Mouse (Mus musculus): Measurements from ENCODE around the gene Ccdc88c.

DNA sequence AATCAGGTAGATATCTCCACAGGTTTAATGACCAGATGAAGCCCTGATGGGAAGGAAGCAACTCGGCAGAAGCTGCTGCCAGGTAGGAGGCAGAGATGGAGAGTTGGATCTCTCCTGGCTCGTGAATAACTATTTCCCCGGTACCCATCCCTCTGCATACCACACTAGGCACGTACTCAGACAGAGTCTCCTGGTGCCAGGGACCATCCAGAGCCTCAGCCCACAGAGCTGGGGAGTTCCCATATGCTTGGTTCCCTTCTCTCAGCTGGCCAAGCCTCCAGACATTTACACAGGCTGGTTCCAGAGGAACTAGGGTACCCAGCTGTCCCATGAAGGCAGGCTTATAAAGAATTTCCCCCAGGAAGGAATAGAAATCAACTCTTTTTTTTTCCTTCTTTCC is 142.0 kb downstream of the Ccdc88c start:
- no peak for TF ChIP-seq CTCF (IDR thresholded peaks at IDR 0.05; ENCODE audit: borderline replicate concordance, insufficient read depth, low read length)
- TF ChIP-seq POLR2A (IDR thresholded peaks at IDR 0.05; ENCODE audit: low read depth, low read length), result no peak

All from embryonic fibroblast, embryonic 13.5 days (primary cell).